Mouse (Mus musculus) olfactory bulb, adult 2 months (tissue): ENCODE data around the gene Olfr15.

Experiments used
- CTCF ChIP-seq: fragments of 200-500 bp; IDR thresholded peaks from 2 replicates; pipeline ENCODE4 v1.5.1; 2012; ENCODE audit warnings: low read depth, mild to moderate bottlenecking, low read length, moderate library complexity; ENCODE audit not compliant: insufficient read depth
- POLR2A ChIP-seq: fragments of 200-500 bp; IDR thresholded peaks from 2 replicates; pipeline ENCODE4 v1.6.1; 2012; ENCODE audit warnings: mild to moderate bottlenecking, low read depth, low read length, moderate library complexity; ENCODE audit not compliant: insufficient read depth

DNA sequence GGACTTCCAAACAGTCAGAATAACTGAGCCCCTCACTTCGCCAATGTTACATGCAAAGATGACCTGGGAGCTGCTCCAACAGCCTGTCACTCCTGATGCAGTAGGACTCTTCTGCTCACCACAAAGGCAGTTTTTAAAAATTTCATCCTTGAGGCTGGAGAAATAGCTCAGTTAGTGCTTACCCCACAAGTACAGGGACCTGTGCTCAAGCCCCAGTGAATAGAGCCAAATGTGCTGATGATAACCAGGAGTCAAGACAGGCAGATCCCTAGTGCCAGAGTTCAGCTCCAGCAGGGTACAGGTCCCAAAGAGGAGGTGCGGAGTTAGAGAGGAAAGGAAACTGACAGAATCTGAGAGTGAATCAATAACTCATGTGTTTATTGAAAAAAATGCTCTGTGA lies 4.8 kb downstream of the Olfr15 start:
- TF ChIP-seq CTCF = no peak
- no peak for TF ChIP-seq POLR2A
